Mouse (Mus musculus) ovary, adult 18-20 months (tissue): ENCODE measurements around the gene Lzts3.

Experiments used
- DNase-seq: peaks from one replicate; pipeline ENCODE4 v3.0.0; 2022; ENCODE audit warnings: low spot score, mixed read lengths

Lzts3 gene

DNA sequence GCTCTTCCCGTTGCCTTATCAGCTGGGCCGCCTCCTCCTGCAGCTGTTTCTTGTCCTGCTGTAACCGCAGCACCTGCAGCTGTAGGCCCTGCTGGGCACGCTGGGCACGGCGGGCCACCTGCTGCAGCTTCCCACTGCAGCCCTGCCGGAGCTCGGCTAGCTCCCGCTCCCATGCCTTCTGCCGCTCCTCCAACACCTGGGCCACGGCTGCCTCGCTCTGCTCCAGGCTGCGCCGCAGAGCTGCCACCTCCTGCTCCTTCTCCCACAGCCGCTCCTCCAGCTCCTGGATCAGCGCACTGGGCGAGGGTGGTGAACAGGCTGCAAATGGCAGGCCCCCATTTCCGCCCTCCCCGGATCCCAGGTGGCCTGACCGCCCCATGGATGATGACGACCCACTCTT, 6.8 kb downstream of the Lzts3 start:
- no peak for DNase-seq

DNA sequence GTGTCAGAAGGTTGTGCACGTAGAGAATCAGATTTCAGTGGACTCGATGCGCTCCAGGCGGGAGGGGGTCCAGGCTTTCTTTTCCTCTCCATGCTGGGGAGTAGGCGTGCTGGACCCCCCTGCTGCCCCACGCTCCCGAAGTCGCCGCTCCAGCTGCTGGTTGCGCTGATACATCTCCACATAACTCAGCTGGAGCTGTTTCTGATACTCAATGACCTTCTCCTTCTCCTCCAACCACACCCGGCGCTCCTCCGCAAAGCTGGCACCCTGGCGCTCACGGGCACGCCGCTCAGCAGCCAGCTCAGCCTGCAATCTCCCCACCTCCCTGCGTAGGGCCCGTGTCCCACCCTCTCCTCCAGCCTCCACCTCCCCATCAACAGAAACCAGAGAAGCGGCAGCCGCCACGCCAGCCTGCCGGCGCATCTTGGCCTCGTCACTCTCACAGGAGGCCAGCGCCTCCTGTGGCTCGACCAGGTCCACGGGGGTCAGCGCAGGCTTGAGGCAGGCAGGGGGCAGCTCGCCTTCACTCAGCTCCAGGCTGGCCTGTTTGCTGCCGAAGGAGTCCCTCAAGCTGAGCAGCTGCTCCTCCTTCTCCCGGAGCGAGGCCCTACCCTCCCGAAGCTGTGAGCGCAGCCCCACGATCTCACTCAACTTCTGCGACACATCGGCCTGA, 7.7 kb downstream of the Lzts3 start:
- DNase-seq = no peak

DNA sequence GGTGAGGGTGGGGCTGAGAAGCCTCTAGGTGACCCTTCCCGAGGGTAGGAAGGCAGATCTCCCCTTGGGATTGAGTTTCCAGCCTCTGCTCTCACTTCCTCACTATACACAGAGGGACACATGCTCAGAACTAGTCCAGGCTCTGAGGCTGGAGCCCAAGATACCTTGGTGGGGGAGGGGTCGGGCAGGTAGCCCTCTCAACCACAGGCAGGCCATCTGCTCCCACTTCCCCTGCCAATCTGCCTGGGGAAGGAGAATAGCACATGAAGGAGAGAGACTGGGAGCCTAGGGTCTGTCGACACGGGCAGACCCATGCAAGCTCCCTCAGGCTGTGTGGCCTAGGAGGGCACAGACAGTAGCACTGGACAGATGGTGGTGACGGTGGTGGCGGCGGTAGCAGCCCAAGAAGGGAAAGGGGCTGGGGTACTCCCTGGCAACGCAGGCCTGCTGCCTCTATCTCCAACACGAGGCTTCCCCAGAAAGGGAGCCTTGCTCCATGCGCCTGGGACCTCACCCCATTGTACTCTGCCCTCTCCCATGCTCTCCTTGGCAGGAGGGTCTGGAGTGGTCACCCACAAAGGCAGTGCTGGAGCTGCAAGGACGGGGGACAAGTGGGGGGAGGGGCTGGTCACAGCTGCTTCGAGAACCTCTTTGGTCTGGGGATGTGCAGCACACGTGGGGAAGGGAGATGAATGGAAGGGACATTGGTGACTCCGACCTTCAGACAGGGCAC, 8.4 kb downstream of the Lzts3 start:
- DNase-seq = no peak

DNA sequence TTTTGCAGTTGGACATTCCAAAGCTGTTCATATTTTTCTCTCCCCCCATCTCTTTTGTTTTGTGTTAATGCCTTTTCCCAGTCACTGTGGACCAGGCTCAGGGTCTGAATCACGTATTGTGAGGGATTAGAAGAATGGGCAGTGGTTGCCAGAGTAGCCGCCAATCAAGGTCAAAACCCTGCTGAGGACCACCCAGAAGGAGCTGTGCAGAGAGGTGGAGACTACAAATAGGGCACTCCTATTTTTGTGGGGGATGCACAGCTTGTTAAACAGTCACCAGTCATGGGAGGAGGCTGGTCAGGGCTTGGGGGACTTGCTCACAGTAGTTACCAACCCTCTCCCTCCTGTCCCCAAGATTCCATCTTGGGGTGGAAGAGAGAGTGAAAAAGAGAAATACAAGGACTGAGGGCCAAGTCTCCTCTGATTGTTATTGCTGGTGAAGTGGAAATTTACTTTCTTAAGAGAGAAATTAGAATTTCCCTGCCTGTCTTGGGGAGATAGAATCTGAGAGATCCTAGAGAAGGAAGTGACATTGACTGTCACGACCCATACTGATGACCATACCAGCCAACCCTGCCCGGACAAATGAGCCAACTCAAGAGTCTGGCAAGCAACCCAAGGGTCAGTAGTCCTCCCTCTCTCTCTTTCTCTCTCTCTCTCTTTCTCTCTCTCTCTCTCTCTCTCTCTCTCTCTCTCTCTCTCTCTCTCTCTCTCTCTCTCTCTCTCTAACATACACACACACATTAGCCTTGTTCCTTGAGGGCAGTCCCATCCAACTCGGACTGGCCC, 9.5 kb downstream of the Lzts3 start:
- no peak for DNase-seq

DNA sequence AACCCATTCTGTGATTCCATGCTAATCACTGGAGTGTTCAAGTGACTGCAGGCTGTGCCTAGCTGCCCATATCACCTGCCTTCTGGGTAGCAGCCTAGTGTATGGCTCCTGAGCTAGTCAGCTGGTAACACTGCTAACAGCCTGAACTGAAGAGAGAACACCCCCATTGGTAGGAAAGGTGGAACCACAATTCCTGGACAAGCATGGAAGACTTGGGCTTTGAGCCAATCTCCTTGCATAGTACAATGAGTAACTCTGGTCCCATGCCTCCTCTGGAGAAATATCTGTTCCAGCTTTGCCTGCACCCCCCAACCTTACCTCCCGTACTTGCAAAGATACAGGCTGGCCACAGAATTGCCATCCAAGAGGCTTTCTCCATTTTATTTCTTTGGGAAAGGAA, 10.2 kb downstream of the Lzts3 start:
- no peak for DNase-seq

DNA sequence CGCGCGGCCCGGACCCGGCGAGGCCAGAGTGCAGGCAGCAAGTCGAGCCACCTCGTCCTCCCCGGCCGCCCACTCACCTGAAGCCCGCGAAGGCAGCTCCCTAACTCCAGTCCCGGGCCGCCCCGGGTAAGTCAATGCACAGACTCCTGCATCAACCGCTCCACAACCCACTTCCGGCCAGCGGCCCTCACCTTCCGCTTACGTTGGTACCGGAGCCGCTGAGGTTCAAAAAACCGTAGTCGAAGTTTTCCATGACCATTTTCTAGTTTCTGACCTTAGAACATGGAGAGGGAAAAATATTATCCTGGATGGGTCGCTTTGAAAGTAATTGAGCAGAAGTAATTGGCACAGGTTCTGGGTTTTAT, 12.8 kb downstream of the Lzts3 start, which contains the start of the genes Fastkd5 and Ubox5:
TSS of gene Fastkd5 (minus strand) at position 189 of the 365 bp plus-strand sequence.
TSS of gene Ubox5 (minus strand) at position 200 of the 365 bp plus-strand sequence.
- peak; percentile 75 for DNase-seq

DNA sequence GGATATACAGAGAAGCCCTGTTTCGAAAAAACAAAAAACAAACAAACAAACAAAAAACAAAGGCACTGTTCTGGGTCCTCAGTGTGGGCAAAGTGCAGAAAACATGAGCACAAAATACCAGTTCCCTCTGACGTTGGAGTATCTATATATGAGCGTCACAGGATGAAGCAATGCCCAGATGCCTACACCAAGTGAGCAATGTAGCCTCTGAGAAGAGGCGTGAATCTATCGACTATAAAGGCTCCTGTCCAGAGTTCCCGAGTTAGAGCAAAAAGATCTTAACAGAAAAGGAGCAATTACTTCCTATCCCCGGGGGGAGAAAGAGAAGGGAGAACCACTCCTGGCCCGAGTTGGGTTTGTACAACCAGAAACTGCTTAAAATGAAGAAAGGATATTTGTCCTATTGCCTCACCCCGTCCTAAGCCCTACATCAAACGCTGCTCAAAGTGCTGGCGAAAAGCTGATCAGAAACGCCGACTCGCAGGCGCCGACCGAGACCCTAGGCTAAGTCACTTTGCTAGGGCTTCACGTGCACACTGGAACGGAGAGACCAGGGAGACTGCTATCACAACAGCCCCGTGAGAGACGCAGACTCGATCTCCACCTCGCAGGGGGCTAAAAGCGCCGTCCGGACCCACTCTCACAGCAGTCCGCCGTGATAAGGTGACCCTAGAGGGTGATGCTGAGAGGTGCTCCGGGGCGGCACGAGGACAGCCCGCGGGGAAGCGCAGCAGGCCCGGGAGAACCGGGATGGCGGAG, 13.3 kb downstream of the Lzts3 start:
- DNase-seq = no peak

DNA sequence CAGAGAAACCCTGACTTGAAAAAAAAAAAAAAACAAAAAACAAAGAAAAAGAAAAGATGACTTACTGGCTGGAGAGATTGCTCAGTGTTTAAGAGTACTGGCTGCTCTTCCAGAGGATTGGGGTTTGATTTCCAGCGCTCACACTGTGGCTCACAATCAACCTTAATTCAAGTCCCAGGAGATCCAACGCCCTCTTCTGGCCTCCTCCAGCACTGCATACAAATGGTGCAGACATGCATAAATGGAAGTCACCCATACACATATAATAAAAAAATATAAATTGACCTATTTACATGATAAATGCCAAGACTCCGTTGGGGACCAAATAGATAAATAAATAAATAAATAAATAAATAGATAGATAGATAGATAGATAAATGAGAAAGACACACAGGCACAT, 14.2 kb downstream of the Lzts3 start:
- DNase-seq = no peak

DNA sequence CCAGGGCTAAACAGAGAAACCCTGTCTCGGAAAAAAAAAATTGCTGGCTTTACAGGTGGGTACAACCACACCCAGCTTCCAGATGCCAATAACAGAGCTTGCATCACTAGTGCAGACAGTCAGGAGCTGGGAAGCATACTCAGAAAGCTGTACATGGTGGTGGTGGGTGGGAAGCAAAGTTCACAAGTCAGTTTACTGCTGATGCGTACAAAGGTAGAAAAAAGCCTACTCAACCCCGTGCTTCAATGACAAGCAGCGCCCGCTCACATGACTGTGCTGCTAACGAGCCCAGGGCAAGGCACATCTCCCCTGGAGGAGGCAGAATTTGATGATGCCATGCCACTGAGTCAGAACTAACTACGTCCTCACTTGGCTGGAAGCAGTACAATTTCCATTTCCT, 23.6 kb downstream of the Lzts3 start:
- DNase-seq = no peak

DNA sequence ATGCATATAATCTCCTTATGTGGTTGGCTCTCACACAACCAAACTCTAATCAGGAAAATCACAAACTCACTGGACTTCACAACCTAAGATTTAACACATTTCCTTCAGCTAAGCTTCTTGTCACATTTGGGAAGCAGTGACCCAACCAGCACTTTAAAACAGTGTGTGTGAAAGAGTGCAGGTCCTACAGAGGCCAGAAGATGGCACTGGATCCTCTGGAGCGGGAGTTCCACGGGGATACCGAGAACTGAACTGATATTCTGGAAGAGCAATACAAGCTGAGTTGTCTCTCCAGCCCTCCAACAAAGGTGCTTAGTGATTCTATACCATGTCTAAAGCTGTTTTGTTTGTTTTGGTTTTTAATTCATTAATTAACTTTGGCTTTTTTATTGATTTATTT, 29.5 kb downstream of the Lzts3 start:
- DNase-seq = no peak

DNA sequence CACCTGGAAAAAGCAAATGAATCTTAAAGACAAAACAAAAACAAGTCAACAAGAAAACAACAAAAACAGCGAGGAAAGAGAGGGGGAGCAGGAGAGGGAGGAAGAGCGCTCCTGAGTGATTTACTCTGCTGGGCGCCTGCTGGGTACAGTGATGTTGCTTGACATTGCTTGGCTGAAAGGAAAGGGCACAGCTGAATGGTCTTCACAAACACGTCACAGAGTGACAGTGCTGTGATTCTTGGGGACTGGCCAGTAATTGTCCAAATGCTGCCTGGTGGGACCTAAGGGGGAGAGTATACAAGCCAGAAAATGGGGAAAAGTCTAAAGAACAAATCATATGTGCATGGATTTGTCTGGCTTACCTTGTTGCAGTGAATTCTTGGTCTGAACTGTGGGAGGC, 40.4 kb downstream of the Lzts3 start:
- DNase-seq = no peak

DNA sequence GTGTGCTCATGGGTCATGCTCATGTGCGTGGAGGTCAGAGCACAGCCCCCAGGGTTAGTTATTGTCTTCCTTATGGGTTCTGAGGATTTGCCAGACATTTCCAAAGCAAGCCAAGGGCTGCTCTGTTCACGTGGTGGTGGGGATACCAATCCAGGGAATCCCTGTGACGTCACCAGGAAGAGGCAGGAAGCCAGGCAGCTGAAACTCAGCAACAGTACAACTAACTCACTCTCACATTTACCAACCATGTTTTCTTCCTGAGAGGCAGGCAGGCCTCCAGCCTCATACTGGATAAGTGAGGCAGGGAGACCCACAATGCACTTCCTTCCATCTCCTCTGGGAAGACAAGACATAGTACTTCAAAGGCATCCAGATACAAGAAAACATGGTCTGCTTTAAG, 44.2 kb downstream of the Lzts3 start:
- no peak for DNase-seq

DNA sequence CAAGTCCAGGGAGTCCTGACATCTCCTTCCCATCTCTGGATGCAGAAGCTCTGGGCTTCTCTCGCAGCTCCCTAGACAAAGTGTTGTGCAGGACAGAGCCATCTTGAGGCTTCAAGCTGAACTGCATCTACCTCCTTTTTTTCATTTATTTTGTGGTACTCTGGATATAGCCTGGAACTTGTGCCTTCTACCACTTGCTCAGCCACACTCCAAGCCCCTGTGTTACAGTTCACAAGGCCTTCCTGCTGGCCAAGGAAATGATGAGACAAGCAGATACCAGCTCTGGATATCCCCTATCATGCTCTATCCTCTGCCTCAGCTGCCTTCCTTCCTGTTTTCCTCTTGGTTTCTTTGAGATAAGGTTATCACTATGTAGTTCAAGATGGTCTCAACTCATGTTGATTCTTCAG, 45.0 kb downstream of the Lzts3 start:
- no peak for DNase-seq

DNA sequence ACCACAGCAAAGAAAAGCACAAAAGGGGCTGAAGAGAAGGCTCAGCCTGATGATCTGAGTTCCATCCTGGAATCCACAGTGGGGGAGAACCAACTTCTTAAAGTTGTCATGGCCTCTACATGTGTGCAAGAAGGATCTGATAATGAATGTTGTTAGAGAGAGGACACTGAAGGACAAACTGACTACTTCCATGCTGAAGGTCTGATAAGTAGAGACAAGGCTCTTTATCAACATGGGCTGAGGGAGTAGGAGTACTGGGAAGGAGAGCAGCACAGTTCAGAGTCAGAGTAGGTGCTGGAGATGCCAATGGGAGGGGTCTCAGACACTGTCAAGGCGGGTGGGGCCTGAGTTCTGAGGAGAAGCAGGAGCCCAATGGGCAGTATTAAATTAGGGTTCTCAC, 47.0 kb downstream of the Lzts3 start:
- no peak for DNase-seq

DNA sequence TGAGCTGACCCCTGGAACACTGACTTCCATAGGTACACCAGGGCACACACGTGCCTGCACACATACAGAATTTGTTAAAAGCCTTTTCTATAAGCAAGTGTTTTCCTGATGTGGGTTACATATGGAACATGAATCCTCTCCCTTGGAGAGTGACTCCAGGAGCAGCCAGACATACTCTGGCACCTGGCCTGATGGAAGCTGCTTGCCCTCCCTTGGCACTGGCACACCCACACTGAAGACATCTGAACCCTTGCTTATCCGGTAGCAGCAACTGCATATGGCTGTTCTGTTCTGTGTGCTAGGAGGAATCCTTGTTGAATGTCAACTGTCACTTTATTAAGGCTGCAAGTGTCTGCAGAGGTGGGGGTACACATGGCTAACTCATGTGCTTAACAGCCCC, 51.6 kb downstream of the Lzts3 start:
- no peak for DNase-seq

DNA sequence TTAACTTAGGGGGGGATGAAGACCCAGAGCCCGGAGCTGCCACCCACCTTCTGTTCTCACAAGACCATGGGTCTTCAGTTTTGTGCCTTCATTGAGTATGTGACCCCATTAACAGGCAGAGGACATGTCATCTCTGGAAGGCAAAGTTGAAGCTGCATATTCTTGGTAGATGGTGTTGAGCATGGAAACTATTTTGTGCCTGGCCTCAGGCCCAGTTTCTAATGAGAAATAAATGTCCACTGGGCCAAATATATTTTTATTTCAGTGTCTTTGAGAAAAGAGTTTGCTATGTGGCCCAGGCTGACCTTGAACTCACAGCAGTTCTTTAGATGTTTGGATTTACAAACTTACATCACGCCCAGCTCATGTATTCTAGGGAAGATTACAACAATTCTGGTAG, 52.8 kb downstream of the Lzts3 start:
- DNase-seq = no peak

DNA sequence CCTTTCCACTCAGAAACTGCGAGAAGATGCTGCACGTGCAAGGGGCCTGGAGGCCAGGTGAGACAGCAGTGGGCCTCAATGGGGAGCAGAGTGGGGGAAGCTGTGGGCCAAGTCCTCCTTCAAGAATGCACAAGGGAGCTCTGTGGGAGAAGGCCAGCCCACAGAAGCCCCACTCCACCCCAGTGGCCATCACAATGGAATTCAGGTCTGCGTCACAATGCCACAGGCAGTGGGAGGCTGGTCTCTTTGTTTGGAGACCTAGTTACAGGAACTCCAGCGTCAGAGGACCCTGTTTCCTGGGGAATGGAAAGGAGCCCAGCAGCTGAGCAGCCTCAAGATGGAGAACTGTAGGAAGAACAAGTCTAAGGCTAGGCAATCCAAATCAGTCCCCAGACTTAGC, 53.4 kb downstream of the Lzts3 start:
- no peak for DNase-seq

DNA sequence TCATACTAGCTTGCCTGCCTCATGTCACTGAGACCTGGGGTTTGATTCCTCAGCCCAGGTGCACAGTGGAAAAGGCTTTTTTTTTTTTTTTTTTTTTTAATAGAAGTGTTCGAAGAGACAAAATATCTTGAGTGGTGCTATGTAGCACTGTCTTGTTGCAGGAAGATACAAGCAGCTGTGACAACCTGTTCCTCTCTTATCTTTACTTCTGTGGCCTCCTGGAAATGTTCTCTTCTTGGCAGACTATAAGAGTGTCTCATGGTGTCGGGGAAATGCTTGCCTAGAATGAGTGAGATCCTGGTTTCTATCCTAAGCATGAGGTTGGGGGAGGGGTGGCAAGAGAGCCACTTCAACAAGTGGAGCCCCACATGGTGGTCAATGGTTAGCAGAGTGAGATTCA, 54.2 kb downstream of the Lzts3 start:
- DNase-seq = no peak

DNA sequence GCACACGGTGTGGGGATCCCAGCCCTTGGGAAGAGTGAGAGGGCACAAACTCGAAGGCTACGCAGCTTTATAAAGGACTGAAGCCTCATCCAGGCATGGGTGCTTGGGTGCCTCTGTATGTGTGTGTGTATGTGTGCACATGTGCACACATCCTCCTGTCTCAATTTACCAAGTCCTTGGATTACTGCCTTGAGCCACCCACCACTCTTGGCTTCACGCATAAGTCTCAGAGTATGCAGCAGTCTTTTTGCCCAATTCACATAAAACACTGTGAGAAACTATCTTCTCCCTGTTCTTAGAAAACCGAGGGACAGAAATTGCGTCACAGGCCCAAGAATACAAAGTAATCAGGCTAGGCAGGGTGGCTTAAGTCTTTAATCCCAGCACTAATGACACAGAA, 56.6 kb downstream of the Lzts3 start:
- no peak for DNase-seq

DNA sequence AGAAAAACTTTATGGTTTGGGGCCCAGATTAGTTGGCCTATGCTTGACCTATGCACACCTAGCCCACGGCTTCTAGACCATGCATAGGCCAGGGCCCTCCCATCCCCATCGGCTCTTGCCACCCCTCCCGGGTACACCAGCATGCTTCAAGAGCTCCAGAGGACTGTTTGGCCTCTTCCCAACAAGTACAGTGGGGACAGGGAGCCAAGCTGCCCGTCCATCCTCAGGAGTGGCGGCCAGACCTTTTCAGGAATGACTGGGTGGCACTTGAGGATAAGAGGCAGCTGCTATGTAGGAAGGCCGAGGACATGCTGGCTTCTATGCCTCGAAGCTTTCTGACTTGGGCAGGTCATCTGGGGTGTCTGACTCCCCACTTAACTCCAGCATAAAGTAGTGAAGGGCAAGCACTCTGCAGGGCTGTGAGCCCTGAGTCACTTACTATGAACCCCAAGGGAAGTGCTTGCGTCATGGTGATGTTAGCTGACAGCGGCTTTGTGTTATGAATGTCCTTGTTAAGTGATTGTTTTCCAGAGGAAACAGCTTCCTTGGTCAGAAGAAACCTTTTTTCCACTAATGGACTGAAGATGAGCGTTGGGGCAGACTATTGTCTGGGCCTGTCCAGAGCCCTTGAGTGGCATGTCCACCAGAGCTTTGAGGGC, 58.6 kb downstream of the Lzts3 start:
- no peak for DNase-seq
